Mouse (Mus musculus): ENCODE measurements around the gene Ttc7.

The Ttc7 gene

GRCm38 (mm10) chr17:87312924-87313870 is 30.5 kb downstream of the Ttc7 start:
- DNase-seq (ENCODE audit: low read depth in 1 of 2, low spot score in 2 of 2) = no peak

GRCm38 (mm10) chr17:87314121-87314520 is 31.4 kb downstream of the Ttc7 start:
- DNase-seq (ENCODE audit: low read depth in 1 of 2, low spot score in 2 of 2) = no peak

- DNase-seq (ENCODE audit: low read depth in 1 of 2, low spot score in 2 of 2) = no peak
Observed at GRCm38 (mm10) chr17:87314530-87314946, 31.9 kb downstream of the Ttc7 start.

- peak; percentile 75 to 78 for DNase-seq (ENCODE audit: low read depth in 1 of 2, low spot score in 2 of 2)
Observed at GRCm38 (mm10) chr17:87315021-87315531, 32.4 kb downstream of the Ttc7 start.

- DNase-seq (ENCODE audit: low read depth in 1 of 2, low spot score in 2 of 2) = no peak
Observed at GRCm38 (mm10) chr17:87315891-87316763, 33.4 kb downstream of the Ttc7 start.

GRCm38 (mm10) chr17:87317271-87317670 is 34.6 kb downstream of the Ttc7 start:
- DNase-seq (ENCODE audit: low read depth in 1 of 2, low spot score in 2 of 2) = no peak

- no peak for DNase-seq (ENCODE audit: low read depth in 1 of 2, low spot score in 2 of 2)
Observed at GRCm38 (mm10) chr17:87317947-87318346, 35.3 kb downstream of the Ttc7 start.

- DNase-seq (ENCODE audit: low read depth in 1 of 2, low spot score in 2 of 2) = no peak
Observed at GRCm38 (mm10) chr17:87321673-87322072, 39.0 kb downstream of the Ttc7 start.

- DNase-seq (ENCODE audit: low read depth in 1 of 2, low spot score in 2 of 2) = no peak
Observed at GRCm38 (mm10) chr17:87323215-87323614, 40.5 kb downstream of the Ttc7 start.

GRCm38 (mm10) chr17:87325501-87325900 is 42.8 kb downstream of the Ttc7 start:
- no peak for DNase-seq (ENCODE audit: low read depth in 1 of 2, low spot score in 2 of 2)

GRCm38 (mm10) chr17:87326987-87327386 is 44.3 kb downstream of the Ttc7 start:
- peak; percentile 73 to 84 for DNase-seq (ENCODE audit: low read depth in 1 of 2, low spot score in 2 of 2)

- no peak for DNase-seq (ENCODE audit: low read depth in 1 of 2, low spot score in 2 of 2)
Observed at GRCm38 (mm10) chr17:87327645-87328044, 45.0 kb downstream of the Ttc7 start.

GRCm38 (mm10) chr17:87328177-87328768 is 45.6 kb downstream of the Ttc7 start:
- DNase-seq (ENCODE audit: low read depth in 1 of 2, low spot score in 2 of 2) = no peak

- DNase-seq (ENCODE audit: low read depth in 1 of 2, low spot score in 2 of 2) = no peak
Observed at GRCm38 (mm10) chr17:87329144-87329700, 46.5 kb downstream of the Ttc7 start.

GRCm38 (mm10) chr17:87330250-87330920 is 47.7 kb downstream of the Ttc7 start:
- no peak for DNase-seq (ENCODE audit: low read depth in 1 of 2, low spot score in 2 of 2)

GRCm38 (mm10) chr17:87330921-87331291 is 48.2 kb downstream of the Ttc7 start:
- no peak for DNase-seq (ENCODE audit: low read depth in 1 of 2, low spot score in 2 of 2)

- no peak for DNase-seq (ENCODE audit: low read depth in 1 of 2, low spot score in 2 of 2)
Observed at GRCm38 (mm10) chr17:87331336-87332141, 48.9 kb downstream of the Ttc7 start.

- no peak for DNase-seq (ENCODE audit: low read depth in 1 of 2, low spot score in 2 of 2)
Observed at GRCm38 (mm10) chr17:87332142-87332815, 49.6 kb downstream of the Ttc7 start.

- DNase-seq (ENCODE audit: low read depth in 1 of 2, low spot score in 2 of 2) = no peak
Observed at GRCm38 (mm10) chr17:87332887-87333286, 50.2 kb downstream of the Ttc7 start.

Data from monocyte, adult 2 months (primary cell).